Mouse (Mus musculus) limb, embryonic 11.5 days (tissue): ENCODE data around the gene Tpst1. TPM values are rescaled to one million over a fixed set of nuclear protein-coding genes. Genes with fewer than 3 reads are reported as not detected.

Experiments
- ATAC-seq: fragments of 200-750 bp; cut with Nextera tagmentation; 2 replicates; pipeline ENCODE4 v1.8.0; 2017; ENCODE audit warnings: low read depth; ENCODE audit not compliant: insufficient number of reproducible peaks, low FRiP score, low TSS enrichment
- DNase-seq: peaks from one replicate; pipeline ENCODE4 v3.0.0-alpha.2; 2015; ENCODE audit warnings: low spot score
- H3K27ac ChIP-seq: fragments of 300-500 bp; sonication (generic); replicated peaks from 2 replicates; pipeline ENCODE4 v1.5.1; 2014; ENCODE audit warnings: low read depth, mild to moderate bottlenecking, low read length
- H3K27me3 ChIP-seq: fragments of 300-500 bp; sonication (generic); 2 replicates; pipeline ENCODE4 v1.6.1; 2014; ENCODE audit warnings: mild to moderate bottlenecking, low read length, mixed read lengths; ENCODE audit not compliant: control insufficient read depth, insufficient read depth
- H3K36me3 ChIP-seq: fragments of 300-500 bp; sonication (generic); 2 replicates; pipeline ENCODE4 v1.6.1; 2014; ENCODE audit warnings: mild to moderate bottlenecking, low read length, moderate library complexity, mixed read lengths; ENCODE audit not compliant: control insufficient read depth, insufficient read depth
- H3K4me1 ChIP-seq: fragments of 300-500 bp; sonication (generic); 2 replicates; pipeline ENCODE4 v1.6.1; 2014; ENCODE audit warnings: low read length, mixed read lengths; ENCODE audit not compliant: control insufficient read depth, insufficient read depth
- H3K4me2 ChIP-seq: fragments of 300-500 bp; sonication (generic); 2 replicates; pipeline ENCODE4 v1.6.1; 2014; ENCODE audit warnings: low read depth, mild to moderate bottlenecking, moderate library complexity; ENCODE audit not compliant: severe bottlenecking
- H3K4me3 ChIP-seq: fragments of 300-500 bp; sonication (generic); 2 replicates; pipeline ENCODE4 v1.5.1; 2014; ENCODE audit warnings: low read depth, low read length
- H3K9ac ChIP-seq: fragments of 300-500 bp; sonication (generic); 2 replicates; pipeline ENCODE4 v1.6.1; 2014; ENCODE audit warnings: mild to moderate bottlenecking, low read length
- H3K9me3 ChIP-seq: fragments of 300-500 bp; sonication (generic); 2 replicates; pipeline ENCODE4 v1.6.1; 2016; ENCODE audit warnings: low read length; ENCODE audit not compliant: control insufficient read depth
- WGBS: fragments of 180-500 bp; shearing (Covaris S2); extraction: QIAGEN DNeasy Blood & Tissue Kit; methylation state at CpG from one replicate; pipeline ENCODE4 v1.1.7; 2014; 5-methylcytosine and 5-hydroxymethylcytosine counted together
- polyA plus RNA-seq: library from polyadenylated mRNA; unstranded; fragments of >200 nt; fragmentation: Nextera tagmentation; extraction: Ambion mirVana; gene quantifications from 2 replicates; pipeline ENCODE4 v1.2.1, GENCODE M21; 2014

Tpst1 gene
- polyA plus RNA-seq, 1 experiment from 2014 or later = 73.0 TPM

DNA sequence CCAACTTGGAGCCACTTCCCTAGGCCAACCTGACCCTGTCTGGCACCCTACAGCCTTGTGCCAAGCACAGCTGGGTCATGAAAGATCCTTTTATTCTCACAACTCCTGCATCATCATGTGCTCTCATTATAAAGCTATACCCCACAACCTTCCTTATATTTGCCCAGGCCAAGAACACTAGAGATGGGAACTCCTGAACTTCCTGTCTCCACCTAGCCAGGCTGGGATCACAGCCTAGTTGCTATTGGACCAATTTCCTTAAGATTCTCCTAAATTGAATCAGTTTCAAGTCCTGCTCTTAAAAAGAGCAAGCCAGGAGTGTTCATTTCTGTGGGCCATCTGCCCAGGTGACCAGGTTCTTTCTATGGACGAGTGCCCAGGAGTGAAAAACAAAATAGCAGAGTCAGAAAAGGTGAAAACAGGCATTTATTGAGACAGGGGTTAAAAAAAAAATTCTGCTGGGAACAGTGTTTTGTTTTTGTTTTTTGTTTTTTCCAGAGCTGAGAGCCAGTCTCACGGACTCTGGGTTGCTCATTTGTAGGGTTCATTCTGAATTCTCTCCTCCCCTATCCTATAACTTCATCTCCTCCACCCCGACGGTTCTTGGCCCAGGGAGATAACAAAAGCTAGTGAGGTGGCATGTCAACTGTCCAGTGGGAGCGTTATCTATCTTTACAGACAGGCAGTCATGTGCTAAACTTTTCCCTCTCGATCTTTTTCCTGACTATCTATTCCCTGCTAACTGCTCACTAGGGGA lies 97.7 kb downstream of the Tpst1 start:
- Histone ChIP-seq H3K36me3 (no peaks in the 10 kb centered on the region; the same call in 1 of the 2 replicates), H3K9me3 (no peaks in the 10 kb centered on the region), H3K4me2 (peak overlapping the region; percentile 63), H3K27ac (peak overlapping the region; percentile 77; the same call in 1 of the 2 replicates), H3K4me3 (peak overlapping the region; percentile 91), H3K4me1 (peaks cover 7% of the 10 kb centered on the region), H3K9ac (peak overlapping the region; percentile 84), H3K27me3 (no peaks in the 10 kb centered on the region)
- 16% methylated on average over 6 of the region's 6 CpGs for WGBS
- ATAC-seq = no peak
- DNase-seq = no peak

DNA sequence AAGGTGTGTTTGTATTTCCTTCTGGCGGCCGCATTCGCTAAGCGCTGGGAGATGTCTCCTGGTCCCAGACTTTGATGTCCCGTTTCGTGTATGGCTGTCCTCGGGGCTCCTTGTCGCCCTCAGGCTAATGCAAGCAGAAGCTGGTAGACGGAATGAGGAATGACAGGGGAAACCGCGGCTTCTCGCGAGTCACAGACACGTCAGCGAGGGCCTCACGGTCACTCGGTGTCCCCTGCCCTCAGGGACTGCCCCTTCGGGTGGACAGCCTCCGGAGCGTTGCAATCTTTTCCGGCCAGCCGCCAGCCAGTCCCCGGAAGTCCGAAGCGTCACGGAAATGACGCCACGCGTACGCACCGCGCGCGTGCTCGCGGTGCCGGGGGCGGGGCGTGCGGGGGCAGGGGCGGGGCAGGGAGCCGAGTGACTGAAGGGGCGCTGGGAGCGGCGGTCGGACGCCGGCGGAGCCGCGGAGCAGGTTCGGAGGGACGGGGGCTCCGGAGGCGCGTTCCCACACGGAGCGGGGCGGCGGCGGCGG lies 98.4 kb downstream of the Tpst1 start, which contains the start of gene Rabgef1:
Gene Rabgef1, plus strand, starts transcription at position 376 of the 532 bp plus-strand sequence.
- ATAC-seq (peak; percentile 91), DNase-seq (peak; percentile 93)
- H3K27ac ChIP-seq = peak within 1 kb of the TSS; percentile 77
- no peaks in the 10 kb centered on the region for H3K27me3 ChIP-seq
- no peaks in the 10 kb centered on the region for H3K9me3 ChIP-seq
- peak within 1 kb of the TSS; percentile 63 for H3K4me2 ChIP-seq
- H3K4me1 ChIP-seq = peaks cover 7% of the 10 kb centered on the region
- peak within 1 kb of the TSS; percentile 84 for H3K9ac ChIP-seq
- H3K4me3 ChIP-seq = peak within 1 kb of the TSS; percentile 91
- WGBS = under 1% methylated on average over 52 of the region's 62 CpGs
- H3K36me3 ChIP-seq = peaks cover 2% of the 10 kb centered on the region; the same call in 1 of the 2 replicates

- Histone ChIP-seq H3K27me3 (no peaks in the 10 kb centered on the region), H3K9me3 (no peaks in the 10 kb centered on the region), H3K4me1 (peaks cover 7% of the 10 kb centered on the region), H3K9ac (peak overlapping the region; percentile 84), H3K4me2 (peak overlapping the region; percentile 63), H3K27ac (0 out of 2 replicates have a peak overlapping the region, but pooled peaks have one; percentile 36), H3K4me3 (peak overlapping the region; percentile 91), H3K36me3 (peaks cover 2% of the 10 kb centered on the region; the same call in 1 of the 2 replicates)
- 2% methylated on average over 36 of the region's 46 CpGs for WGBS
- DNase-seq (peak; percentile 68), ATAC-seq (no peak; the same call in 1 of the 2 replicates)
Measured at GRCm38 (mm10) chr5:130171956-130172601, 99.0 kb downstream of the Tpst1 start.

DNA sequence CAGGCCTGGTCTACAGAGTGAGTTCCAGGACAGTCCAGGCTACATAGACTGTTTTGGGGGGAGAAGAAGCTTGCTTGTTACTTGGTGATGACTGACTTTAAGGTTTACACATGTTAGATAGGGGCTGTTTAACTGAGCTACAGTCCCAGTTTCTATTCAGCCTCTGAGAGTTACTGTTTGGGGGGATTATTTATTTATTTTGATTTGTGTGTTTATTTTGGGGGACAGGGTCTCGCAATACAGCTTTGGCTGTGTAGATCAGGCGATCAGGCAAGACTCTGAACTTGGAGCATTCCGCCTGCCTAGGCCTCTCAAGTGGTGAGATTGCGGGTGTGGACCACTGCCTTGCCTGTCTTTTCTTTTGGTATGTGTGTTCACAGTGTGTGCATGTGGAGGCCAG lies 99.9 kb downstream of the Tpst1 start:
- no peak overlapping the region for H3K9ac ChIP-seq
- no peak overlapping the region for H3K27ac ChIP-seq
- no peak overlapping the region; the same call in 1 of the 2 replicates for H3K4me2 ChIP-seq
- no peak for ATAC-seq
- WGBS = 93% methylated on average over 4 of the region's 4 CpGs
- H3K4me1 ChIP-seq = peaks cover 7% of the 10 kb centered on the region
- peaks cover 2% of the 10 kb centered on the region; the same call in 1 of the 2 replicates for H3K36me3 ChIP-seq
- no peaks in the 10 kb centered on the region for H3K27me3 ChIP-seq
- no peaks in the 10 kb centered on the region for H3K9me3 ChIP-seq
- no peak overlapping the region for H3K4me3 ChIP-seq
- no peak for DNase-seq

- DNase-seq (no peak), ATAC-seq (no peak)
- 58% methylated on average over 4 of the region's 4 CpGs for WGBS
- Histone ChIP-seq H3K4me1 (peaks cover 2% of the 10 kb centered on the region; the same call in 1 of the 2 replicates), H3K36me3 (peaks cover 2% of the 10 kb centered on the region; the same call in 1 of the 2 replicates), H3K27ac (no peak overlapping the region), H3K27me3 (no peaks in the 10 kb centered on the region), H3K9ac (no peak overlapping the region), H3K4me2 (no peak overlapping the region), H3K4me3 (no peak overlapping the region), H3K9me3 (no peaks in the 10 kb centered on the region)
Measured at GRCm38 (mm10) chr5:130177871-130178270, 104.7 kb downstream of the Tpst1 start.

- H3K4me3 ChIP-seq = no peak overlapping the region
- ATAC-seq (no peak), DNase-seq (no peak)
- H3K36me3 ChIP-seq = peaks cover 2% of the 10 kb centered on the region; the same call in 1 of the 2 replicates
- H3K27ac ChIP-seq = no peak overlapping the region
- WGBS = 75% methylated on average over 7 of the region's 7 CpGs
- H3K9me3 ChIP-seq = no peaks in the 10 kb centered on the region
- no peak overlapping the region for H3K4me2 ChIP-seq
- no peaks in the 10 kb centered on the region for H3K27me3 ChIP-seq
- no peaks in the 10 kb centered on the region for H3K4me1 ChIP-seq
- H3K9ac ChIP-seq = no peak overlapping the region
Measured at GRCm38 (mm10) chr5:130180362-130180761, 107.2 kb downstream of the Tpst1 start.

GRCm38 (mm10) chr5:130181740-130182540 lies 108.8 kb downstream of the Tpst1 start:
- H3K4me2 ChIP-seq = no peak overlapping the region
- no peak for DNase-seq
- no peak overlapping the region for H3K9ac ChIP-seq
- H3K27ac ChIP-seq = no peak overlapping the region
- H3K4me1 ChIP-seq = no peaks in the 10 kb centered on the region
- no peak overlapping the region for H3K4me3 ChIP-seq
- 91% methylated on average over 6 of the region's 6 CpGs for WGBS
- no peaks in the 10 kb centered on the region for H3K9me3 ChIP-seq
- ATAC-seq = no peak
- H3K27me3 ChIP-seq = no peaks in the 10 kb centered on the region
- no peaks in the 10 kb centered on the region for H3K36me3 ChIP-seq

GRCm38 (mm10) chr5:130182541-130182821 lies 109.4 kb downstream of the Tpst1 start:
- H3K9me3 ChIP-seq = no peaks in the 10 kb centered on the region
- no peaks in the 10 kb centered on the region for H3K4me1 ChIP-seq
- H3K27ac ChIP-seq = no peak overlapping the region
- 90% methylated on average over 3 of the region's 3 CpGs for WGBS
- no peak overlapping the region for H3K4me3 ChIP-seq
- no peaks in the 10 kb centered on the region for H3K27me3 ChIP-seq
- H3K4me2 ChIP-seq = no peak overlapping the region
- H3K9ac ChIP-seq = no peak overlapping the region
- no peak for ATAC-seq
- no peaks in the 10 kb centered on the region for H3K36me3 ChIP-seq
- no peak for DNase-seq
